Comparison of ENCODE assay signal across 15 mouse cellular contexts in the genomic region with DNA sequence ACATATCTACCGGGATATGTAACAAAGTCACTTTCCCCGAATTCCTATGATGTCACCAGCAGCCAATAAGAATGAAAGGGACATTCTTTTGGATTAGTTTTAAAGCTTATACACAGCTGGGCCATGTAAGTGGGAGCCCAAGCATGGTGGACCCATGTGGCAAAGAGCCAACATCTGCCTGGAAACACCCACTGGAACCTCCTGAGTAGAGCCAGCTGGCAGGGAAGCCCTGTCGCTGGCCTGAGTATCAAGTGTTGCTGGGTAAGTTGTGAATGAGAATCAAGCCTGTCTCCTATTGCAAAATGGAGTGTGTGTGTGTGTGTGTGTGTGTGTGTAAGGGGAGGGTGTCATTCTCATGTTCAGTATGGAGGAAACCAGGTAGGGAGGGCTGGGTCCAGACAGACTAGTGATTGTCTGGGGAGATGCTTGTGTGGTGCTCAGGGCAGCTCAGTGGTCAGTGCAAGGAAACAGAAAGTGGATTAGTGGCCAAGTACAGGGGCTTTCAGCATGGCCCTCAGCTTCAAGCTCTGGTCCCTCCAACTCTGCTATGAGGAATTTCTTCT. TPM values are rescaled to one million over a fixed set of nuclear protein-coding genes. Genes with fewer than 3 reads are reported as not detected.
A peak's percentile ranks its signal among the peaks of the same experiment; 100 is the strongest.
DNase-seq lines count a peak whose midpoint lies in the region; ATAC-seq lines count a peak whose summit lies in the region.
"Had no signal": no experiment of that assay in that cellular context is flagged by ENCODE, and none has a peak within 500 bp of the region (broad histone marks: within the 10 kb centered on the region; RNA-seq: fewer than 3 reads in every experiment).

No protein-coding gene starts in this region.

- ATAC-seq in heart, embryonic 11.5 days (replicated peaks; ENCODE audit: insufficient number of reproducible peaks, low FRiP score, low TSS enrichment), result no peak
- no peak for ATAC-seq in midbrain, embryonic 14.5 days (ENCODE audit: low FRiP score, low TSS enrichment)
- ATAC-seq in intestine, embryonic 16.5 days, result peak; percentile 80

- no peaks in the 10 kb centered on the region for H3K27me3 ChIP-seq in heart, embryonic 11.5 days (ENCODE audit: control insufficient read depth, insufficient read depth, low read length)
- no peaks in the 10 kb centered on the region for H3K27me3 ChIP-seq in midbrain, embryonic 14.5 days (ENCODE audit: control insufficient read depth, insufficient read depth, low read length)
- no peaks in the 10 kb centered on the region for H3K27me3 ChIP-seq in midbrain, embryonic 10.5 days (ENCODE audit: low read depth, poor library complexity, severe bottlenecking)
- H3K27me3 ChIP-seq in intestine, embryonic 16.5 days (replicated peaks; ENCODE audit: control insufficient read depth, insufficient read depth, low read length), result no peaks in the 10 kb centered on the region
- H3K27me3 ChIP-seq: liver, embryonic 15.5 days had no signal

- intact Hi-C loops in heart, postnatal 14 days (cut with DNase I), result no loop called here

- H3K4me2 ChIP-seq in heart, embryonic 11.5 days, result no peak overlapping the region
- no peak overlapping the region for H3K4me2 ChIP-seq in midbrain, embryonic 14.5 days (ENCODE audit: low read length)
- no peak overlapping the region for H3K4me2 ChIP-seq in intestine, embryonic 16.5 days (ENCODE audit: low read depth, low read length)
- H3K4me2 ChIP-seq: liver, embryonic 15.5 days had no signal

- no peak overlapping the region for H3K27ac ChIP-seq in heart, embryonic 11.5 days (ENCODE audit: low read depth, low read length)
- H3K27ac ChIP-seq in midbrain, embryonic 14.5 days (replicated peaks; ENCODE audit: low read depth, low read length), result no peak overlapping the region
- H3K27ac ChIP-seq in midbrain, embryonic 10.5 days (replicated peaks), result no peak overlapping the region
- no peak overlapping the region for H3K27ac ChIP-seq in intestine, embryonic 16.5 days (ENCODE audit: low read length)
- H3K27ac ChIP-seq: liver, embryonic 15.5 days had no signal

- H3K9ac ChIP-seq in heart, embryonic 11.5 days (ENCODE audit: low read depth, low read length), result no peak overlapping the region
- H3K9ac ChIP-seq in midbrain, embryonic 14.5 days (replicated peaks; ENCODE audit: low read length), result no peak overlapping the region
- H3K9ac ChIP-seq in intestine, embryonic 16.5 days (ENCODE audit: low read depth, low read length), result no peak overlapping the region
- H3K9ac ChIP-seq: liver, embryonic 15.5 days had no signal

- WGBS in heart, embryonic 11.5 days (ENCODE audit: insufficient replicate concordance), result 70% methylated on average over 3 of the region's 3 CpGs
- 81% methylated on average over 3 of the region's 3 CpGs for WGBS in midbrain, embryonic 14.5 days
- WGBS in midbrain, embryonic 10.5 days, result 92% methylated on average over 3 of the region's 3 CpGs
- WGBS in intestine, embryonic 16.5 days, result 51% methylated on average over 3 of the region's 3 CpGs

- peak; percentile 18 to 32 for DNase-seq in heart, postnatal 14 days
- DNase-seq in midbrain, embryonic 14.5 days, result peak; percentile 55
- no peak for DNase-seq in midbrain, embryonic 10.5 days (ENCODE audit: low spot score)
- DNase-seq in lung, postnatal 4 days, result peak; percentile 73 to 90
- no peak for DNase-seq in thymus, postnatal 14 days
- no peak for DNase-seq in layer of hippocampus, adult 9-10 months (ENCODE audit: low spot score)
- DNase-seq: adrenal gland, postnatal 14 days; cerebellum, postnatal 36 days had no signal

- H3K4me3 ChIP-seq in heart, embryonic 11.5 days (ENCODE audit: low read depth, low read length), result no peak overlapping the region
- no peak overlapping the region for H3K4me3 ChIP-seq in midbrain, embryonic 14.5 days (replicated peaks; ENCODE audit: low read depth, low read length)
- H3K4me3 ChIP-seq in midbrain, embryonic 10.5 days, result no peak overlapping the region
- H3K4me3 ChIP-seq in intestine, embryonic 16.5 days (ENCODE audit: low read length), result no peak overlapping the region
- H3K4me3 ChIP-seq: liver, embryonic 15.5 days; myocyte had no signal

- no peaks in the 10 kb centered on the region for H3K36me3 ChIP-seq in heart, embryonic 11.5 days (ENCODE audit: control insufficient read depth, insufficient read depth, low read length)
- H3K36me3 ChIP-seq in midbrain, embryonic 14.5 days (ENCODE audit: control insufficient read depth, insufficient read depth, low read length), result no peaks in the 10 kb centered on the region
- H3K36me3 ChIP-seq in midbrain, embryonic 10.5 days, result no peaks in the 10 kb centered on the region
- H3K36me3 ChIP-seq in intestine, embryonic 16.5 days (ENCODE audit: control insufficient read depth, insufficient read depth, low read length), result no peaks in the 10 kb centered on the region
- H3K36me3 ChIP-seq: liver, embryonic 15.5 days had no signal

- no peaks in the 10 kb centered on the region for H3K4me1 ChIP-seq in heart, embryonic 11.5 days (ENCODE audit: control insufficient read depth, insufficient read depth, low read length)
- no peaks in the 10 kb centered on the region for H3K4me1 ChIP-seq in midbrain, embryonic 14.5 days (ENCODE audit: control insufficient read depth, insufficient read depth, low read length)
- H3K4me1 ChIP-seq in midbrain, embryonic 10.5 days, result peaks cover 22% of the 10 kb centered on the region
- no peaks in the 10 kb centered on the region for H3K4me1 ChIP-seq in intestine, embryonic 16.5 days (ENCODE audit: control insufficient read depth, insufficient read depth, low read length)
- H3K4me1 ChIP-seq: liver, embryonic 15.5 days had no signal

- H3K9me3 ChIP-seq in heart, embryonic 11.5 days (replicated peaks; ENCODE audit: control insufficient read depth, low read length), result no peaks in the 10 kb centered on the region
- H3K9me3 ChIP-seq in midbrain, embryonic 14.5 days (ENCODE audit: control insufficient read depth, low read length), result no peaks in the 10 kb centered on the region
- H3K9me3 ChIP-seq in midbrain, embryonic 10.5 days (replicated peaks), result no peaks in the 10 kb centered on the region
- H3K9me3 ChIP-seq in intestine, embryonic 16.5 days (ENCODE audit: control insufficient read depth, low read length), result no peaks in the 10 kb centered on the region
- H3K9me3 ChIP-seq: liver, embryonic 15.5 days had no signal

RNA-seq across cellular contexts. Expression of a gene that starts 59.5 kb away (rescaled TPM):
- not detected for total RNA-seq in heart, postnatal 14 days (2021)
- polyA plus RNA-seq in heart, embryonic 11.5 days (2014; fragmentation: Nextera tagmentation; extraction: Ambion mirVana), result not detected in 2 replicates
- polyA plus RNA-seq in midbrain, embryonic 14.5 days (2014; fragmentation: Nextera tagmentation; extraction: Ambion mirVana), result not detected in 2 replicates
- polyA plus RNA-seq in midbrain, embryonic 10.5 days (2016; fragmentation: Nextera tagmentation; extraction: Ambion mirVana), result not detected in 2 replicates
- polyA plus RNA-seq in intestine, embryonic 16.5 days (2015; fragmentation: Nextera tagmentation; extraction: Ambion mirVana), result not detected in 2 replicates
- total RNA-seq: adrenal gland, postnatal 14 days; gastrocnemius, adult 8-10 months had no signal
- polyA plus RNA-seq: large intestine, adult 2 months; liver, embryonic 15.5 days; myocyte; small intestine, adult 2 months had no signal

Comparison
In these comparisons a context has a peak if more than half of its experiments do, and no peak if none do; other contexts are left out.
1. DNase-seq: peak in heart, postnatal 14 days (2 of 2), midbrain, embryonic 14.5 days (single experiment) and lung, postnatal 4 days (2 of 2); none in midbrain, embryonic 10.5 days (single experiment), thymus, postnatal 14 days (single experiment) and layer of hippocampus, adult 9-10 months (single experiment).